Mouse (Mus musculus): ENCODE data around the gene Zfp687. TPM values are rescaled to one million over a fixed set of nuclear protein-coding genes. Genes with fewer than 3 reads are reported as not detected.

Gene Zfp687
- 40.2 and 41.3 TPM in 2 replicates for polyA plus RNA-seq (2016; fragmentation: Nextera tagmentation; extraction: Ambion mirVana)

- no peaks in the 10 kb centered on the region for H3K9me3 ChIP-seq
- H3K27me3 ChIP-seq: no peaks in the 10 kb centered on the region
- H3K4me3 ChIP-seq: peak within 1 kb of the TSS; percentile 88
- WGBS: under 1% methylated on average over 29 of the region's 37 CpGs
- H3K36me3 ChIP-seq: peaks cover 21% of the 10 kb centered on the region
- H3K4me1 ChIP-seq: peaks cover 26% of the 10 kb centered on the region
- peak within 1 kb of the TSS; percentile 95 for H3K4me2 ChIP-seq (replicated peaks)
- H3K27ac ChIP-seq (replicated peaks): peak within 1 kb of the TSS; percentile 88
- peak; percentile 99 for ATAC-seq (ENCODE audit: low FRiP score, low read depth)
- H3K9ac ChIP-seq (replicated peaks): peak within 1 kb of the TSS; percentile 87
Observed at GRCm38 (mm10) chr3:95015337-95015872, at the start of gene Zfp687. Zfp687 (minus strand) TSS chr3:95015448.

- H3K36me3 ChIP-seq: peaks cover 95% of the 10 kb centered on the region
- WGBS: 94% methylated on average over 4 of the region's 4 CpGs
- H3K4me3 ChIP-seq: no peak overlapping the region
Observed at GRCm38 (mm10) chr3:95063741-95064140, 48.5 kb upstream of the Zfp687 start.

GRCm38 (mm10) chr3:95058078-95058477 lies 42.8 kb upstream of the Zfp687 start:
- Histone ChIP-seq H3K27me3 (no peaks in the 10 kb centered on the region), H3K27ac (replicated peaks) (no peak overlapping the region), H3K9ac (replicated peaks) (no peak overlapping the region), H3K9me3 (no peaks in the 10 kb centered on the region), H3K4me2 (replicated peaks) (no peak overlapping the region), H3K4me1 (no peaks in the 10 kb centered on the region), H3K36me3 (peaks cover 53% of the 10 kb centered on the region), H3K4me3 (no peak overlapping the region)
- ATAC-seq (ENCODE audit: low FRiP score, low read depth): no peak
- WGBS: 84% methylated on average over 8 of the region's 8 CpGs

More at GRCm38 (mm10) chr3:95063741-95064140, 48.5 kb upstream of the Zfp687 start:
- no peaks in the 10 kb centered on the region for H3K9me3 ChIP-seq
- H3K4me1 ChIP-seq: no peaks in the 10 kb centered on the region
- no peak overlapping the region for H3K27ac ChIP-seq (replicated peaks)
- no peak for ATAC-seq (ENCODE audit: low FRiP score, low read depth)
- H3K9ac ChIP-seq (replicated peaks): no peak overlapping the region
- H3K27me3 ChIP-seq: no peaks in the 10 kb centered on the region
- H3K4me2 ChIP-seq (replicated peaks): no peak overlapping the region

- WGBS: 95% methylated on average over 7 of the region's 7 CpGs
- no peak overlapping the region for H3K27ac ChIP-seq (replicated peaks)
- H3K9me3 ChIP-seq: no peaks in the 10 kb centered on the region
- no peak overlapping the region for H3K4me2 ChIP-seq (replicated peaks)
- H3K4me1 ChIP-seq: no peaks in the 10 kb centered on the region
- H3K27me3 ChIP-seq: no peaks in the 10 kb centered on the region
- peaks cover 37% of the 10 kb centered on the region for H3K36me3 ChIP-seq
- no peak overlapping the region for H3K4me3 ChIP-seq
- ATAC-seq (ENCODE audit: low FRiP score, low read depth): no peak
- H3K9ac ChIP-seq (replicated peaks): no peak overlapping the region
Observed at GRCm38 (mm10) chr3:95056275-95056674, 41.0 kb upstream of the Zfp687 start.

- no peak for ATAC-seq (ENCODE audit: low FRiP score, low read depth)
- H3K9ac ChIP-seq (replicated peaks): no peak overlapping the region
- peaks cover 21% of the 10 kb centered on the region for H3K36me3 ChIP-seq
- H3K27ac ChIP-seq (replicated peaks): no peak overlapping the region
- WGBS: 54% methylated on average over 10 of the region's 10 CpGs
- no peak overlapping the region for H3K4me2 ChIP-seq (replicated peaks)
- H3K9me3 ChIP-seq: no peaks in the 10 kb centered on the region
- H3K4me1 ChIP-seq: no peaks in the 10 kb centered on the region
- no peaks in the 10 kb centered on the region for H3K27me3 ChIP-seq
- no peak overlapping the region for H3K4me3 ChIP-seq
Observed at GRCm38 (mm10) chr3:95054481-95055260, 39.4 kb upstream of the Zfp687 start.

GRCm38 (mm10) chr3:95053701-95054100 lies 38.5 kb upstream of the Zfp687 start:
- Histone ChIP-seq H3K36me3 (peaks cover 11% of the 10 kb centered on the region), H3K4me2 (replicated peaks) (no peak overlapping the region), H3K27me3 (no peaks in the 10 kb centered on the region), H3K4me3 (no peak overlapping the region), H3K9me3 (no peaks in the 10 kb centered on the region), H3K27ac (replicated peaks) (no peak overlapping the region), H3K9ac (replicated peaks) (no peak overlapping the region), H3K4me1 (no peaks in the 10 kb centered on the region)
- ATAC-seq (ENCODE audit: low FRiP score, low read depth): no peak
- 39% methylated on average over 3 of the region's 3 CpGs for WGBS

GRCm38 (mm10) chr3:95052959-95053358 lies 37.7 kb upstream of the Zfp687 start:
- Histone ChIP-seq H3K4me3 (no peak overlapping the region), H3K27me3 (no peaks in the 10 kb centered on the region), H3K9ac (replicated peaks) (no peak overlapping the region), H3K4me1 (no peaks in the 10 kb centered on the region), H3K36me3 (peaks cover 5% of the 10 kb centered on the region; the same call in 1 of the 2 replicates), H3K27ac (replicated peaks) (no peak overlapping the region), H3K9me3 (no peaks in the 10 kb centered on the region), H3K4me2 (replicated peaks) (no peak overlapping the region)
- no peak for ATAC-seq (ENCODE audit: low FRiP score, low read depth)
- WGBS: 60% methylated on average over 1 of the region's 1 CpGs

GRCm38 (mm10) chr3:95047914-95048313 lies 32.7 kb upstream of the Zfp687 start:
- H3K4me3 ChIP-seq: no peak overlapping the region
- WGBS: 79% methylated on average over 3 of the region's 3 CpGs
- 0 out of 2 replicates have a peak, but pooled peaks cover 3% of the 10 kb centered on the region for H3K27me3 ChIP-seq
- H3K4me2 ChIP-seq (replicated peaks): no peak overlapping the region
- no peaks in the 10 kb centered on the region for H3K9me3 ChIP-seq
- no peaks in the 10 kb centered on the region for H3K4me1 ChIP-seq
- no peaks in the 10 kb centered on the region for H3K36me3 ChIP-seq
- no peak for ATAC-seq (ENCODE audit: low FRiP score, low read depth)
- no peak overlapping the region for H3K9ac ChIP-seq (replicated peaks)
- no peak overlapping the region for H3K27ac ChIP-seq (replicated peaks)

- Histone ChIP-seq H3K9me3 (no peaks in the 10 kb centered on the region), H3K9ac (replicated peaks) (no peak overlapping the region), H3K4me2 (replicated peaks) (no peak overlapping the region), H3K36me3 (no peaks in the 10 kb centered on the region), H3K4me1 (peaks cover 6% of the 10 kb centered on the region), H3K27ac (replicated peaks) (no peak overlapping the region), H3K4me3 (no peak overlapping the region), H3K27me3 (0 out of 2 replicates have a peak, but pooled peaks cover 3% of the 10 kb centered on the region)
- no peak for ATAC-seq (ENCODE audit: low FRiP score, low read depth)
- 93% methylated on average over 11 of the region's 11 CpGs for WGBS
Observed at GRCm38 (mm10) chr3:95046462-95047057, 31.3 kb upstream of the Zfp687 start.

- Histone ChIP-seq H3K4me2 (replicated peaks) (no peak overlapping the region), H3K9ac (replicated peaks) (no peak overlapping the region), H3K9me3 (no peaks in the 10 kb centered on the region), H3K27me3 (0 out of 2 replicates have a peak, but pooled peaks cover 3% of the 10 kb centered on the region), H3K27ac (replicated peaks) (no peak overlapping the region), H3K36me3 (0 out of 2 replicates have a peak, but pooled peaks cover 6% of the 10 kb centered on the region), H3K4me3 (no peak overlapping the region), H3K4me1 (peaks cover 11% of the 10 kb centered on the region)
- no peak for ATAC-seq (ENCODE audit: low FRiP score, low read depth)
- 75% methylated on average over 6 of the region's 6 CpGs for WGBS
Observed at GRCm38 (mm10) chr3:95043251-95043650, 28.0 kb upstream of the Zfp687 start.

GRCm38 (mm10) chr3:95042838-95043229 lies 27.6 kb upstream of the Zfp687 start:
- H3K4me3 ChIP-seq: peak overlapping the region; percentile 89
- peak overlapping the region; percentile 55 for H3K4me2 ChIP-seq (replicated peaks)
- no peaks in the 10 kb centered on the region for H3K9me3 ChIP-seq
- H3K27me3 ChIP-seq: 0 out of 2 replicates have a peak, but pooled peaks cover 3% of the 10 kb centered on the region
- peaks cover 11% of the 10 kb centered on the region for H3K4me1 ChIP-seq
- ATAC-seq (ENCODE audit: low FRiP score, low read depth): peak; percentile 77
- peak overlapping the region; percentile 41 for H3K9ac ChIP-seq (replicated peaks)
- WGBS: 32% methylated on average over 7 of the region's 7 CpGs
- H3K27ac ChIP-seq (replicated peaks): 0 out of 2 replicates have a peak overlapping the region, but pooled peaks have one; percentile 22
- 0 out of 2 replicates have a peak, but pooled peaks cover 8% of the 10 kb centered on the region for H3K36me3 ChIP-seq

All from midbrain, embryonic 12.5 days (tissue).